Mouse (Mus musculus) adrenal gland (tissue): ENCODE measurements around the gene Cib1.

Experiments used
- intact Hi-C: fragments of 180-260 bp; cut with DNase I; formaldehyde crosslinking; loops from one replicate; pipeline ENCODE4 v1.15.1; 2025

Cib1 gene

GRCm38 (mm10) chr7:80238542-80238941, 5.9 kb upstream of the Cib1 start:
- intact Hi-C loops: no loop called here

- intact Hi-C loops: no loop called here
Measured at GRCm38 (mm10) chr7:80233799-80234198, 1.2 kb upstream of the Cib1 start.

DNA sequence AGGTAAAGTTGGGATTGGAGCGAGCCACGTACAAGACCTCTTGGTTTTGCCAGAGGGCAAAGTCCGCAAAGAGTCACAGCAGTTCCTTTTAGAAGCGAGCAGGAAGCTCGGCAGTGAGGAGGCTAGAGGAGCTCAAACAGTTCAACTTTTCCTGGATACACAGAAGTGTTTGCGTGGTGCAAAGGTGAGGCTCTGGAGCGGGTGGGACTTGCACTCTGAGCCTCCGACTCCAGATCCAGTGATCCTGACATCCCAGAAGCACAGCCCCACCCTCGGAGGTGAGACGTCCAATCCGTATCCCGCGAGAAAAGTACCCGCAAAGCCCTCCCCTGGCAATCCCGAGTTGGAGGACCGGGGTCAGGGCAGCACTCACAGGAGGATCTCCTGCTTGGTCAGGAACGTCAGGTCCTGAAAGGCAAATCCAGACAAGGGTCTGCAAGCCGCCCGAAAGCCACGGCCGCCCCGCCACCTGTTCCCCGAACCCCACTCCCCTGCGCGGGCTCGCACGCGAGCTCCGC, 583 bp downstream of the Cib1 start:
- intact Hi-C loops: no loop called here

DNA sequence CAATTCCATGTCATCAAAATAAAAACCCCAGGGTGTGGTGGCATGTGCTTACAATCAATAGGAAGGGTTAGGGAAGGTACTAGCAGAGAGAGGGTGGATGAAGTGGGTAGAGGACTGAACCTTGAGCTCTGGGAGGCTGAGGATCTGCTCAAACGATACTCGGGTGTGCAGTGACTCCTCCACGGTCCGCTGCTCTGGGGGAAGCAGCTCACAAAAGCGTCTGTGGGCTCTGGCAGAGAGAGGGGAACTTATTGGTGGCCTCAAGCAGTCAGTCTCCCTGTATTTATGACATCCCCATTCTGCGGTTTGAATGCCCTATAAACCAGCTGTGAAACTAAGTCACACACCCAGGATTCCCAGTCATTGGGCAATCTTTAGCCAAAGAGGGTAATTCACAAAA, 2.4 kb downstream of the Cib1 start:
- intact Hi-C loops: no loop called here

GRCm38 (mm10) chr7:80227065-80227464, 5.5 kb downstream of the Cib1 start:
- intact Hi-C loops: no loop called here

- intact Hi-C loops: no loop called here
Measured at GRCm38 (mm10) chr7:80221179-80221750, 11.3 kb downstream of the Cib1 start.

- intact Hi-C loops: no loop called here
Measured at GRCm38 (mm10) chr7:80220237-80220797, 12.3 kb downstream of the Cib1 start.

- intact Hi-C loops: loop anchor here (5.0 kb wide), 1 partner anchor 61 kb away; no protein-coding TSS in a partner anchor
Measured at GRCm38 (mm10) chr7:80218666-80219065, 13.9 kb downstream of the Cib1 start.

DNA sequence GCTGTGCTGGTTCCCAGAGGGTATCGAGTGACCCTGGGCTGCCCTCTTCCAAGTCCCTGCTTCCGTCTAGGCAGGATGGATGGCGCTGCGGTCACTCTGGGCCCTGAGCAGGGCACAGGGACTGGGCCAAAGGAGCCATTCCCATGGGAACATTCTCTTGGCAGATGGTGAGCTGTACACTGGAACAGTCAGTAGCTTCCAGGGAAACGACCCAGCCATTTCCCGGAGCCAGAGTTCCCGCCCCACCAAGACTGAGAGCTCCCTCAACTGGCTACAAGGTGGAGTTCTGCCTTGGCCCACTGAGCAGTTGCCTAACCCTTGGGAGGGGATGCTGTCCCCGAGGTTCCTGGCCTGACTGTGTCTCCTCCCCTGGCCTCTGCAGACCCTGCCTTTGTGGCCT, 16.0 kb downstream of the Cib1 start:
- intact Hi-C loops: loop anchor here (5.0 kb wide), 1 partner anchor 59 kb away; no protein-coding TSS in a partner anchor

DNA sequence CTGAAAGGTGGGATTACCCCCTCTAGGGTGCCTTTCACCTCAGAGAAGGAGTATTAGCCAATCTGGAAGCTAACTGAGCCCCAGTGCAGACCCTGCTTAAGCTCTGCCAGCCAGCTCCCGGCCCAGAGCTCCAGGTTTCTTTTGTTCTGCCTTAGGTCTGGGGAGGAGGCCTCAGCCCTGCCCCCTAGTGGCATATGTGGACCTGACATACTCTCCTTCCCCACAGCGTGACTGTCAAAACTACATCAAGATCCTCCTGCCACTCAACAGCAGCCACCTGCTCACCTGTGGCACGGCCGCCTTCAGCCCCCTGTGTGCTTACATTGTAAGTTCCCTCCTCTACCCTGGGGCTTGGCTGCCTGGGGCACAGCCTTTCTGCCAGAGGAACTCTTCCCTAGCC, 17.2 kb downstream of the Cib1 start:
- intact Hi-C loops: loop anchor here (5.0 kb wide), 1 partner anchor 58 kb away; no protein-coding TSS in a partner anchor

DNA sequence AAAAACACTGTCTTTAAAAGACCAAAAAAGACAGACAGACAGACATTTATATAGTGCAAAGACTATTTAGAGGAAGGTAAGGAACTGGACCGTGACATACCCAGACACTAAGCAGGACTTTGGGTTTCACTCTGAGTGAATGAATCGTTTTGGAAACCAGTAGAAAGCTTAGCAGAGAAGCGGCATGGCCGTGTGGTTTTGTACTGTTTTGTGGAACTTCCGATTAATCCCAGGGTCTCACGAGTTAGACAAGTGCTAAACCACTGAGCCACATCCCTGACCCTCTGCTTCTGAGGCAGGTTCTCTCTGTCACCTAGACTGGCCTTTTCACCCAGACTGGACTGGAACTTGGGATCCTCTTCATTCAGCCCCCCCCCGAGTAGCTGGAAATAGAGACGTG, 18.2 kb downstream of the Cib1 start:
- intact Hi-C loops: no loop called here

DNA sequence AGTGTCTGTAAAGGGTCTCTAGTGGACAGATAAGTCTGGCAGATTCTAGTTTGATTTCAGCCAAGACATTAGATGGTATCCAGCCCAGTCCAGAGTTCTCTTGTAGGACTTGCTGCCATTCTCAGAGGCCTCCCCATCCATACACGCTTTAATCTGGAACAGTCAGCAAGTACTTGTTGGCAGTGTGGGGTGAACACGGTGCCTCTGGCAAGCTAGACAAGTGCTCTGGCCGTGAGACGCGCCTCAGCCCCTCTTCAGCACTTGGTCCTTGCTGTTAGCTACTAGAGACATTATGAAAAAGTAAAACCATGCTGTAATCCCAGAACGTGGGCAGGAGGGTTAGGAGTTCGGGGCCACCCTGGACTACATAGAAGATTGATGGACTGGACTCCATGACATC, 19.0 kb downstream of the Cib1 start:
- intact Hi-C loops: no loop called here

DNA sequence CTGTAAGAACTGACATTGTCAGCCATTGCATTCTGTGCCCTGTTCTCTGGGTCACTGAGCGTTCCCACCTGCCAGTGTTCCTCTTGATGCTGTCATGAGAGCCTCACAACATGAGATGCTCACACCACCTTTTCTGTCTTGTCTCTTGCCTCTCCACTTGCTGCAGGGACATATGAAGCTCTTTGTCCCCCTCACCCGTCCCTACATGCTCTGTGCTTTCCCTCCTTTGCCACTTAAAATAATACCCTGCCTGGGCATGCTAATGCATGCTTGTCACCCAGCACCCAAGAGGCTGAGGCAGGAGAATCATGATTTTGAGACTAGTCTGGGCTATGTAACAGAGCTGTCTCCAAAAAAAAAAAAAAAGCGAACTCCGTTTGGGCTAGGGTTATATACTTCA, 21.6 kb downstream of the Cib1 start:
- intact Hi-C loops: no loop called here

GRCm38 (mm10) chr7:80209669-80210068, 22.9 kb downstream of the Cib1 start:
- intact Hi-C loops: no loop called here

GRCm38 (mm10) chr7:80208738-80209430, 23.7 kb downstream of the Cib1 start:
- intact Hi-C loops: no loop called here

GRCm38 (mm10) chr7:80208026-80208642, 24.5 kb downstream of the Cib1 start:
- intact Hi-C loops: no loop called here

- intact Hi-C loops: no loop called here
Measured at GRCm38 (mm10) chr7:80207314-80207731, 25.3 kb downstream of the Cib1 start.

GRCm38 (mm10) chr7:80205705-80206589, 26.7 kb downstream of the Cib1 start:
- intact Hi-C loops: no loop called here

GRCm38 (mm10) chr7:80204961-80205360, 27.7 kb downstream of the Cib1 start:
- intact Hi-C loops: no loop called here

- intact Hi-C loops: no loop called here
Measured at GRCm38 (mm10) chr7:80204362-80204761, 28.3 kb downstream of the Cib1 start.

DNA sequence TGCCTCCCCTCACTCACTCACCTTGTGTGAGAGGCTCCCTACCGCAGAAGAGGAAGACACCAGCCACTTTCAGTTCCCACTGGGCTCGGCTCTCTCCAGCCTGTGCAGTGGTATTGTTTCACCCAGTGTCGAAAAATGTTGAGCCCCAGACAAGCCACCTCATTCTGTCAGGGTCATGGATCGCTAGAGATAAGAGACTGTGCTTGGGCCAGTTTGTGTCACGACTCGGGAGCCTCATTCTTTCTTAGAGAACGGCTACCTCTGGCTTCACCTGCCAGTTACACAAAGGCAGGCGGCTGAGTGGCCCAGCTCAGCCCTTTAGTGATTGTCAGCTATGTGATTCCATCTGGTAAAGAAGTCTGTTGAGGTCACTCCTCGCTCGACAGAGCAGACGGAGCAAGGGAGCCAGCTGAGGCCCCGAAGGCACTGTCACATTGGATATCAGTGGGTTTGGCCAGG, 28.9 kb downstream of the Cib1 start:
- intact Hi-C loops: no loop called here
